Mouse (Mus musculus): ENCODE results near the gene Macf1. TPM values are rescaled to one million over a fixed set of nuclear protein-coding genes. Genes with fewer than 3 reads are reported as not detected.

Macf1 gene
- polyA plus RNA-seq, 1 experiment from 2014 or later: 80.2 TPM

DNA sequence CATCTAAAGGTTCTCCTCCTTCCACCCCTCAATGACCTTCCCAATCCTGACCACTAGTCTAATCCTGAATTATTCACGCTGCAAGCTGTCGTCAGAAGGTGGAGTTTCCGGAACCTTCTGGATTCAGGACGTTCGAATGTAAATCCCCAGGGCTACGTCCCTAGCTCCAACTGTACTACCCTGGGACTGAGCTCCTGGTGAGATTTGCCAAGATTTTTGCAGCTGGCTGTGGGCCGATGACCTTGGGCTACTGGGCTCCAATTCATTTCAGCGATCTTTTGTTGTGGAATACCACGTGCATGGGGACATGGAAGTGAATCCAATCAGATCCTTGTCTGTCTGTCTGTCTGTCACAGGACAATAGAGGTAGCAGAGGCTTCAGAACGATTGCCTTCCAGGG lies 6.2 kb upstream of the Macf1 start:
- 80% methylated on average over 10 of the region's 10 CpGs for WGBS

DNA sequence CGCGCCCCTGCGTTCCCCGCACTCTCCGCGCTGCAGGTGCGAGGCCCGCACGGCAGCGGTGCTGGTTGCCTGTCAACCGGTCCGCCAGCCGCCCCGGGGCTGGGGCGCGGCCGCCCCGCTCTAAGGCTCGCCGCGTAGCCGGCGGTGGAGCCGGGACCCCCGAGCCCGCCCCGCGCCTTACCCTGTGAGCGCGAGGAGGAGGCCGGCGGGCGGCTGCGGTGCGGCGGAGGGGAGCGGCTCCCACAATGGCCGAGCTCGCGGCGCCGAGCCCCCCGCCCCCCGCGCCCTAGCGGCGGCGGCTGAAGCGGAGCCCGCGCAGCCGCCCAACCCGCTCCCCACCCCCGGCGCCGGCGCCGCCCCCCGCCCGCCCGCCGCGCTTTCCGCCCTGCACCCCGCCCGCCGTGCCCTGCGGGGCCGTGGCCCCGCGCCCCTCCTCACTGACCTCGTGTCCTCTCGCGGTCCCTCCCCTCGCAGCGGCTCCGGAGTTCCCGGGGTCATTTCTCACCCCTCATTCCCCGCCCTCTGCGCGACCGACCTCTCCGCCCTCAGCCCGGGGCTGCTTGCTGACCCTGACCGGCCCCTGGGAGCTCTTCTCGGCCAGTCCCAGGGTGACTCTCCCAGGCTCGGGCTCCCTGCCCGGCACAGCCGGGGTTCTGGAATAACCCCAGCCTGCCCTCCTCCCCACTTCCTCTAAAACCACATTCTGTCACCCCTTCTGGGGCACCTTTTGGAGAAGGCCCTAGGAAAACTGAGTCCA lies 3.0 kb upstream of the Macf1 start:
- H3K27ac ChIP-seq: peak overlapping the region; percentile 90
- peak; percentile 62 for ATAC-seq (ENCODE audit: low FRiP score)
- 1% methylated on average over 36 of the region's 89 CpGs for WGBS

More for the DNA sequence above, 6.2 kb upstream of the Macf1 start:
- Histone ChIP-seq H3K9ac (no peak overlapping the region), H3K4me2 (replicated peaks) (no peak overlapping the region), H3K36me3 (no peaks in the 10 kb centered on the region), H3K27ac (no peak overlapping the region), H3K4me1 (peaks cover 15% of the 10 kb centered on the region), H3K27me3 (peaks cover 8% of the 10 kb centered on the region), H3K4me3 (no peak overlapping the region), H3K9me3 (replicated peaks) (no peaks in the 10 kb centered on the region)
- no peak for ATAC-seq (ENCODE audit: low FRiP score)

GRCm38 (mm10) chr4:123686368-123687024 lies 2.3 kb upstream of the Macf1 start:
- Histone ChIP-seq H3K4me2 (replicated peaks) (peak overlapping the region; percentile 97), H3K27me3 (peaks cover 8% of the 10 kb centered on the region), H3K4me3 (peak overlapping the region; percentile 77), H3K4me1 (peaks cover 20% of the 10 kb centered on the region), H3K36me3 (peaks cover 9% of the 10 kb centered on the region; the same call in 1 of the 2 replicates), H3K27ac (peak overlapping the region; percentile 90), H3K9me3 (replicated peaks) (no peaks in the 10 kb centered on the region), H3K9ac (peak overlapping the region; percentile 93)
- peak; percentile 62 for ATAC-seq (ENCODE audit: low FRiP score)
- WGBS: under 1% methylated on average over 51 of the region's 56 CpGs

More for the DNA sequence above, 3.0 kb upstream of the Macf1 start:
- peaks cover 8% of the 10 kb centered on the region for H3K27me3 ChIP-seq
- peak overlapping the region; percentile 97 for H3K4me2 ChIP-seq (replicated peaks)
- peaks cover 8% of the 10 kb centered on the region; the same call in 1 of the 2 replicates for H3K36me3 ChIP-seq
- peak overlapping the region; percentile 77 for H3K4me3 ChIP-seq
- no peaks in the 10 kb centered on the region for H3K9me3 ChIP-seq (replicated peaks)
- peaks cover 20% of the 10 kb centered on the region for H3K4me1 ChIP-seq
- H3K9ac ChIP-seq: peak overlapping the region; percentile 93

- peaks cover 9% of the 10 kb centered on the region; the same call in 1 of the 2 replicates for H3K36me3 ChIP-seq
- H3K4me2 ChIP-seq (replicated peaks): peak overlapping the region; percentile 97
- H3K27me3 ChIP-seq: peaks cover 8% of the 10 kb centered on the region
- 37% methylated on average over 8 of the region's 8 CpGs for WGBS
- H3K9me3 ChIP-seq (replicated peaks): no peaks in the 10 kb centered on the region
- H3K27ac ChIP-seq: peak overlapping the region; percentile 90; the same call in 1 of the 2 replicates
- H3K4me3 ChIP-seq: peak overlapping the region; percentile 77
- no peak for ATAC-seq (ENCODE audit: low FRiP score)
- peaks cover 24% of the 10 kb centered on the region for H3K4me1 ChIP-seq
- H3K9ac ChIP-seq: peak overlapping the region; percentile 93
Measured at GRCm38 (mm10) chr4:123685506-123686242, 1.5 kb upstream of the Macf1 start.

GRCm38 (mm10) chr4:123685046-123685445 lies 886 bp upstream of the Macf1 start:
- H3K4me3 ChIP-seq: 0 out of 2 replicates have a peak overlapping the region, but pooled peaks have one; percentile 77
- peaks cover 8% of the 10 kb centered on the region for H3K27me3 ChIP-seq
- ATAC-seq (ENCODE audit: low FRiP score): no peak
- H3K9me3 ChIP-seq (replicated peaks): no peaks in the 10 kb centered on the region
- H3K36me3 ChIP-seq: peaks cover 9% of the 10 kb centered on the region; the same call in 1 of the 2 replicates
- 80% methylated on average over 7 of the region's 7 CpGs for WGBS
- H3K4me2 ChIP-seq (replicated peaks): peak overlapping the region; percentile 97
- H3K9ac ChIP-seq: no peak overlapping the region
- no peak overlapping the region for H3K27ac ChIP-seq
- peaks cover 24% of the 10 kb centered on the region for H3K4me1 ChIP-seq

DNA sequence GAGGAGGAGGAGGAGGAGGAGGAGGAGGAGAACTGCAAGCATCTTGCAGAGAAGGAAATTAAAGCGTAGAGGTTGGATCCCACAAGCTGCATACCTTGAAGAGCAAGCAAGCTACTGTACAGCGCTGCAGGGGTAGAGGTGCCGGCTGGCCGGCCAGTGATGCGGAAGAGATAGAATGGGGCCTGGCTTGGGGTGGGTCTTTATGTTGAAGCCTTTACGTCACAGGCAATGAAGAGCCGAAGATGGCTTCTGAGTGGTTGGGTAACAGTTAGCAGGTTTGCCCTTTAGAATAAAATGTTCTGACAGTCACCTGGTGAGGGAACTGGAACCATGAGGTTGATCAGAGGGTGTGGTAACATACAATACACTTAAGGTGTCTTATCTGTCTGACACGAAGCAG lies 1.9 kb downstream of the Macf1 start:
- 84% methylated on average over 8 of the region's 8 CpGs for WGBS
- Histone ChIP-seq H3K27ac (no peak overlapping the region), H3K4me3 (no peak overlapping the region), H3K27me3 (peaks cover 8% of the 10 kb centered on the region), H3K4me2 (replicated peaks) (no peak overlapping the region), H3K9me3 (replicated peaks) (no peaks in the 10 kb centered on the region), H3K36me3 (peaks cover 9% of the 10 kb centered on the region; the same call in 1 of the 2 replicates), H3K9ac (no peak overlapping the region), H3K4me1 (peaks cover 28% of the 10 kb centered on the region)
- no peak for ATAC-seq (ENCODE audit: low FRiP score)

DNA sequence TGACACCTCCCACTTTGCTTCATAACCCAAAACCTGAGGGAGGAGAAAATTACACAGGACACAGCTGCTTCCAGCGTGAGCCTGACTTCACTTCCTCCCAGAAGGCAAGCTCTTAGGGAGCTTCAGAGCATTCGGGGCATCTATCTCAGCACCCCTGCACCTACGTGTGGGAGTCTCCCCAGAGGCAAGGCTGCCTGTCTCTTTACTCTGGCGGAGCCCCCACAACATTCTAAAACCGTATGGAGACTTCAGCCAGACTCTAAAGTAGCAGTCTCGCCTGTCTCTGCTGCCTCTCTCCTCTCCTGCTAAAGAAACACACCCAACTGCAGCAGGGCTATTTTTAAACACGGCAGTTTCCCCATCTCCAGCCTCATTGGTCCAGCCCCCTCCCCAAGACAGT lies 3.2 kb downstream of the Macf1 start:
- 68% methylated on average over 7 of the region's 7 CpGs for WGBS
- no peak overlapping the region for H3K4me3 ChIP-seq
- ATAC-seq (ENCODE audit: low FRiP score): no peak
- no peak overlapping the region for H3K4me2 ChIP-seq (replicated peaks)
- H3K4me1 ChIP-seq: peaks cover 31% of the 10 kb centered on the region
- 0 out of 2 replicates have a peak overlapping the region, but pooled peaks have one; percentile 13 for H3K9ac ChIP-seq
- H3K27me3 ChIP-seq: 0 out of 2 replicates have a peak, but pooled peaks cover 1% of the 10 kb centered on the region
- H3K36me3 ChIP-seq: peaks cover 9% of the 10 kb centered on the region; the same call in 1 of the 2 replicates
- H3K9me3 ChIP-seq (replicated peaks): no peaks in the 10 kb centered on the region
- no peak overlapping the region for H3K27ac ChIP-seq

- no peak overlapping the region; the same call in 1 of the 2 replicates for H3K4me2 ChIP-seq (replicated peaks)
- peak; percentile 46 for ATAC-seq (ENCODE audit: low FRiP score)
- no peak overlapping the region for H3K4me3 ChIP-seq
- peaks cover 20% of the 10 kb centered on the region for H3K4me1 ChIP-seq
- no peaks in the 10 kb centered on the region for H3K9me3 ChIP-seq (replicated peaks)
- H3K27me3 ChIP-seq: no peaks in the 10 kb centered on the region
- 20% methylated on average over 10 of the region's 10 CpGs for WGBS
- peak overlapping the region; percentile 78 for H3K27ac ChIP-seq
- peak overlapping the region; percentile 44 for H3K9ac ChIP-seq
- H3K36me3 ChIP-seq: 0 out of 2 replicates have a peak, but pooled peaks cover 5% of the 10 kb centered on the region
Measured at GRCm38 (mm10) chr4:123677060-123677804, 6.9 kb downstream of the Macf1 start.

- Histone ChIP-seq H3K9me3 (replicated peaks) (no peaks in the 10 kb centered on the region), H3K4me1 (peaks cover 34% of the 10 kb centered on the region), H3K4me2 (replicated peaks) (no peak overlapping the region), H3K4me3 (no peak overlapping the region), H3K27ac (no peak overlapping the region), H3K9ac (no peak overlapping the region), H3K36me3 (0 out of 2 replicates have a peak, but pooled peaks cover 14% of the 10 kb centered on the region), H3K27me3 (no peaks in the 10 kb centered on the region)
- peak; percentile 27 for ATAC-seq (ENCODE audit: low FRiP score)
Measured at GRCm38 (mm10) chr4:123670598-123670997, 13.6 kb downstream of the Macf1 start.

DNA sequence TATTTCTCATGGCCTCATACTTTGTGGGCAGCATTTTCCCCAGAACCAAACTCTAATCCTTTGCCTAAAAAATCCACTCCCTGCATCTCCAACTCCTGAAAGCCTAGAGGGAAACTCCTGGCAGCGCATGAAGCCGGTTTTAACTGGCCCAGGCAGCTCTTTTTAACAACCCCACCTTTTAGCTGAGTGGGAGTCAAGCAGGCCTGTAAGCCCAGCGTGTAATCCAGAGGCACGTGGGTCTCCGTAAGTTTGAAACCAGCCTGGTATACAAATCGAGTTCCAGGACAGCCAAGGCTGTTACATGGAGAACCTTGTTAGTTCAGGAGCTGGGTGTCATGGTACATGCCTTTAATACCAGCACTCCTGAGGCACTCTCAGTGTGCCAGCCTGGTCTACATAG lies 14.5 kb downstream of the Macf1 start:
- WGBS: 74% methylated on average over 6 of the region's 6 CpGs

DNA sequence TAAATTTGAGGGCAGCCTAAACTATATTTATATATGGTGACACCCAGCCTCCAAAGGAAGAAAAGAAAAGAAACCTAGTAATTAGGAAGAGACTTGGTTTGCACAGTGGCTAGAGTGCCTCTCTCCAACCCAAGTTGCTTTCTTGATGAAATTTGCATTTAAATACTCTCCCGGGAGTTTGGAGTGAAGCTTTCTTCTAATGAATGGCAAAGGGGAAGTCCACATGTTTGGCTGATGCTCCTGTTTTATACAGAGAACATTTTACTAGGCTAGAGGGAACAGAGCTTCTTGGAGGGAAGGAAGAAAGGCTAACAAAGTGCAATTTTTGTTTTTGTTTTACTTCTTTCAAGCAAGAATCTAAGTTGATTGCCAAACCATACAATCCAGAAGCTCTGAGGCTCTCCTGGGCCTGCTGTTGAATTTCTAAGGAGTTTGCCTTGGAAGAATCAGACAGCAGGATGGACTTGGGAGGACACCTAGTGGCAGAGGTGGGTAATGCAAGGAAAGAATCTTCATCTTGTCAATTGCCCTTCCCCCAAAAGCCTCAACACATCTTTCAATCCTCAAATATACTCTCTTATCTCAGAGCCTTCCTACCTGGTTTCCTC lies 16.8 kb downstream of the Macf1 start:
- Histone ChIP-seq H3K4me1 (peaks cover 47% of the 10 kb centered on the region), H3K27ac (peak overlapping the region; percentile 100), H3K36me3 (0 out of 2 replicates have a peak, but pooled peaks cover 11% of the 10 kb centered on the region), H3K9ac (no peak overlapping the region), H3K4me3 (no peak overlapping the region), H3K4me2 (replicated peaks) (0 out of 2 replicates have a peak overlapping the region, but pooled peaks have one; percentile 13), H3K27me3 (no peaks in the 10 kb centered on the region), H3K9me3 (replicated peaks) (no peaks in the 10 kb centered on the region)
- WGBS: 23% methylated on average over 1 of the region's 1 CpGs
- no peak for ATAC-seq (ENCODE audit: low FRiP score)

More for the DNA sequence above, 14.5 kb downstream of the Macf1 start:
- no peak overlapping the region for H3K4me3 ChIP-seq
- no peak for ATAC-seq (ENCODE audit: low FRiP score)
- H3K27ac ChIP-seq: no peak overlapping the region
- H3K9ac ChIP-seq: no peak overlapping the region
- H3K4me1 ChIP-seq: peaks cover 36% of the 10 kb centered on the region
- no peaks in the 10 kb centered on the region for H3K9me3 ChIP-seq (replicated peaks)
- no peak overlapping the region for H3K4me2 ChIP-seq (replicated peaks)
- 0 out of 2 replicates have a peak, but pooled peaks cover 14% of the 10 kb centered on the region for H3K36me3 ChIP-seq
- H3K27me3 ChIP-seq: no peaks in the 10 kb centered on the region
